Mouse (Mus musculus) MEL (cell line): ENCODE measurements at regions not wholly inside any gene's neighbourhood (a gene's known extent, or its start where the extent isn't known, plus 50 kb on each side); places are given as distances from the start of the nearest gene placed in this dataset.

ENCODE experiments used
- DNase-seq: peaks from one replicate; pipeline ENCODE4 v3.0.0; 2011; ENCODE audit warnings: low read depth, low spot score
- H3K27ac ChIP-seq: 2 replicates; pipeline ENCODE4 v1.5.1; 2012; ENCODE audit warnings: low read depth, mild to moderate bottlenecking, control low read depth, low read length, moderate library complexity; ENCODE audit not compliant: control insufficient read depth
- H3K27me3 ChIP-seq, 2 experiments: fragments of 150-350 bp in 1 of 2; sonication (generic) in 1 of 2; 2 replicates each; pipeline ENCODE4 v1.6.1; 2012; ENCODE audit warnings: low read length in 2 of 2, mild to moderate bottlenecking in 2 of 2, improper control_type of control experiment in 1 of 2, moderate library complexity in 1 of 2; ENCODE audit not compliant: insufficient read depth in 2 of 2, control insufficient read depth in 1 of 2
- H3K36me3 ChIP-seq, 2 experiments: 2 replicates each; pipeline ENCODE4 v1.6.1; 2012 to 2014; ENCODE audit warnings: low read length in 2 of 2, improper control_type of control experiment in 1 of 2, inconsistent platforms in 1 of 2, mild to moderate bottlenecking in 1 of 2; ENCODE audit not compliant: insufficient read depth in 2 of 2, control insufficient read depth in 1 of 2
- H3K4me1 ChIP-seq, 2 experiments: fragments of 150-350 bp in 1 of 2; sonication (generic) in 1 of 2; 2 replicates each; pipeline ENCODE4 v1.6.1; 2012; ENCODE audit warnings: low read length in 2 of 2, improper control_type of control experiment in 1 of 2, mild to moderate bottlenecking in 1 of 2; ENCODE audit not compliant: insufficient read depth in 2 of 2, control insufficient read depth in 1 of 2
- H3K4me3 ChIP-seq, 2 experiments: fragments of 150-350 bp in 1 of 2; sonication (generic) in 1 of 2; 2 replicates each; pipeline ENCODE4 v1.5.1; 2012; ENCODE audit warnings: low read depth in 2 of 2, low read length in 2 of 2, mild to moderate bottlenecking in 2 of 2, moderate library complexity in 2 of 2, control low read depth in 1 of 2, improper control_type of control experiment in 1 of 2; ENCODE audit not compliant: control insufficient read depth in 1 of 2, insufficient read depth in 1 of 2
- H3K79me2 ChIP-seq: 2 replicates; pipeline ENCODE4 v1.6.1; 2012; ENCODE audit warnings: mild to moderate bottlenecking, low read length, moderate library complexity; ENCODE audit not compliant: control insufficient read depth, poor library complexity, insufficient read depth
- H3K9ac ChIP-seq: 2 replicates; pipeline ENCODE4 v1.6.1; 2012; ENCODE audit warnings: low read depth, mild to moderate bottlenecking, control low read depth, low read length, moderate library complexity; ENCODE audit not compliant: control insufficient read depth, poor library complexity, severe bottlenecking
- H3K9me3 ChIP-seq: fragments of 150-350 bp; sonication (generic); replicated peaks from 2 replicates; pipeline ENCODE4 v1.6.1; 2012; ENCODE audit warnings: mild to moderate bottlenecking, low read length, improper control_type of control experiment, moderate library complexity; ENCODE audit not compliant: insufficient read depth
- CHD1 ChIP-seq: IDR thresholded peaks from 2 replicates; pipeline ENCODE4 v1.6.1; 2012; ENCODE audit warnings: low read depth, mild to moderate bottlenecking, inconsistent platforms, low read length, improper control_type of control experiment
- CHD2 ChIP-seq: IDR thresholded peaks from 2 replicates; pipeline ENCODE4 v1.6.1; 2011; ENCODE audit warnings: low read length, improper control_type of control experiment
- CTCF ChIP-seq, 3 experiments: IDR thresholded peaks in 2 of 3; conservative IDR thresholded peaks in 1 of 3; 2 replicates each; pipeline ENCODE4 v1.5.1; 2011 to 2012; ENCODE audit warnings: low read length in 3 of 3, low read depth in 2 of 3, mild to moderate bottlenecking in 2 of 3, improper control_type of control experiment in 1 of 3, inconsistent platforms in 1 of 3, mixed read lengths in 1 of 3, moderate library complexity in 1 of 3; ENCODE audit not compliant: control insufficient read depth in 1 of 3, insufficient read depth in 1 of 3, poor library complexity in 1 of 3, severe bottlenecking in 1 of 3
- EP300 ChIP-seq, 2 experiments: IDR thresholded peaks; 2 replicates each; pipeline ENCODE4 v1.6.1; 2011; ENCODE audit warnings: improper control_type of control experiment in 2 of 2, low read length in 2 of 2, low read depth in 1 of 2, mild to moderate bottlenecking in 1 of 2
- GATA1 ChIP-seq: IDR thresholded peaks from 2 replicates; pipeline ENCODE4 v1.6.1; 2011; ENCODE audit warnings: low read depth, low read length, improper control_type of control experiment
- JUND ChIP-seq: IDR thresholded peaks from 2 replicates; pipeline ENCODE4 v1.6.1; 2011; ENCODE audit warnings: low read depth, mild to moderate bottlenecking, improper control_type of control experiment, low read length
- KAT2A ChIP-seq: conservative IDR thresholded peaks from 2 replicates; pipeline ENCODE4 v1.6.1; 2012; ENCODE audit warnings: low read depth, low read length, improper control_type of control experiment, inconsistent platforms
- MAFK ChIP-seq: IDR thresholded peaks from 2 replicates; pipeline ENCODE4 v1.6.1; 2011; ENCODE audit warnings: low read depth, mild to moderate bottlenecking, low read length, improper control_type of control experiment, borderline replicate concordance
- MAX ChIP-seq: IDR thresholded peaks from 2 replicates; pipeline ENCODE4 v1.6.1; 2011; ENCODE audit warnings: low read length, improper control_type of control experiment
- MAZ ChIP-seq: IDR thresholded peaks from 2 replicates; pipeline ENCODE4 v1.6.1; 2012; ENCODE audit warnings: low read depth, mild to moderate bottlenecking, inconsistent platforms, low read length, improper control_type of control experiment
- MXI1 ChIP-seq: IDR thresholded peaks from 2 replicates; pipeline ENCODE4 v1.6.1; 2011; ENCODE audit warnings: mild to moderate bottlenecking, low read depth, low read length, improper control_type of control experiment
- MYC ChIP-seq: IDR thresholded peaks from 2 replicates; pipeline ENCODE4 v1.6.1; 2011; ENCODE audit warnings: low read depth, mild to moderate bottlenecking, low read length, improper control_type of control experiment, moderate library complexity
- NELFE ChIP-seq: IDR thresholded peaks from 2 replicates; pipeline ENCODE4 v1.6.1; 2011; ENCODE audit warnings: low read depth, low read length, improper control_type of control experiment
- POLR2A ChIP-seq, 2 experiments: IDR thresholded peaks; 2 replicates each; pipeline ENCODE4 v1.6.1; 2011 to 2012; ENCODE audit warnings: low read length in 2 of 2, mild to moderate bottlenecking in 2 of 2, control low read depth in 1 of 2, improper control_type of control experiment in 1 of 2, low read depth in 1 of 2, moderate library complexity in 1 of 2; ENCODE audit not compliant: control insufficient read depth in 1 of 2, insufficient read depth in 1 of 2, poor library complexity in 1 of 2
- POLR2AphosphoS2 ChIP-seq: IDR thresholded peaks from 2 replicates; pipeline ENCODE4 v1.6.1; 2011; ENCODE audit warnings: low read length, improper control_type of control experiment
- RCOR1 ChIP-seq: IDR thresholded peaks from 2 replicates; pipeline ENCODE4 v1.6.1; 2012; ENCODE audit warnings: low read depth, mild to moderate bottlenecking, inconsistent platforms, low read length, improper control_type of control experiment
- SIN3A ChIP-seq: IDR thresholded peaks from 2 replicates; pipeline ENCODE4 v1.6.1; 2012; ENCODE audit warnings: low read length, improper control_type of control experiment, inconsistent platforms
- TAL1 ChIP-seq: IDR thresholded peaks from 2 replicates; pipeline ENCODE4 v1.6.1; 2012; ENCODE audit warnings: mild to moderate bottlenecking, inconsistent platforms, low read length, moderate library complexity, mixed read lengths
- USF2 ChIP-seq, 2 experiments: IDR thresholded peaks; 2 replicates each; pipeline ENCODE4 v1.6.1; 2011 to 2012; ENCODE audit warnings: improper control_type of control experiment in 2 of 2, low read length in 2 of 2, borderline replicate concordance in 1 of 2, inconsistent platforms in 1 of 2, low read depth in 1 of 2, mild to moderate bottlenecking in 1 of 2; ENCODE audit not compliant: insufficient read depth in 1 of 2
- ZC3H11A ChIP-seq: IDR thresholded peaks from 2 replicates; pipeline ENCODE4 v1.6.1; 2012; ENCODE audit warnings: low read depth, mild to moderate bottlenecking, inconsistent platforms, low read length, improper control_type of control experiment
- ZNF384 ChIP-seq: IDR thresholded peaks from 2 replicates; pipeline ENCODE4 v1.6.1; 2012; ENCODE audit warnings: low read depth, mild to moderate bottlenecking, inconsistent platforms, low read length, improper control_type of control experiment

DNA sequence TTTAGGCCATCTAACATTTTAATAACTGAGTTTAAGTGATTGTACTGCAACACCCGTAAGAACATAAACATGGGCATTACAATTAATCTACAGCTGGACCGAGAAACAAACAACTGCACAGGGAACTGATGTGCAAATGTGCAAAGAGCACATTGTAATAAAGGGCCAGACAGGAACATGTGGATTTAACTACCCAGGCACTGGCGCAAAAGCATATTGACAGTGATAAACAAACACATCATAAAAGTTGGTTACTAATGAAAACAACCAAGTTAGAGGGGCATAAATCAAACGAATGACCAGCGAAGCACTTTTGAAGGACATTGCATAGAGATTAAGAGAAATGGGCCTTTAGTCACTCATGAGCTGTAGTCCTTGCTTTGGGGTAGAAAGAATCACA is 1150.5 kb upstream of the Got2 start:
- no peak for DNase-seq
- Histone ChIP-seq H3K9me3 (no peaks in the 10 kb centered on the region), H3K36me3 (no peaks in the 10 kb centered on the region), H3K4me1 (no peaks in the 10 kb centered on the region), H3K27me3 (no peaks in the 10 kb centered on the region), H3K79me2 (no peaks in the 10 kb centered on the region), H3K9ac (no peak overlapping the region), H3K27ac (no peak overlapping the region), H3K4me3 (no peak overlapping the region)
- TF ChIP-seq GATA1 (no peak), CTCF (IDR thresholded peaks at IDR 0.05 in 2 of 3, conservative IDR thresholded peaks at IDR 0.05 in 1 of 3; ENCODE audit: control insufficient read depth in 1 of 3, insufficient read depth in 1 of 3, low read depth in 2 of 3, low read length in 3 of 3, poor library complexity in 1 of 3, severe bottlenecking in 1 of 3) (no peak), MXI1 (no peak), KAT2A (no peak), USF2 (IDR thresholded peaks at IDR 0.05; ENCODE audit: borderline replicate concordance in 1 of 2, insufficient read depth in 1 of 2, low read depth in 1 of 2, low read length in 2 of 2) (no peak), SIN3A (no peak), MAZ (no peak)

GRCm38 (mm10) chr8:97032188-97032587 is 1143.8 kb upstream of the Got2 start:
- H3K4me3 ChIP-seq: no peak overlapping the region
- no peak for DNase-seq
- H3K79me2 ChIP-seq: no peaks in the 10 kb centered on the region
- H3K9ac ChIP-seq: no peak overlapping the region
- H3K27me3 ChIP-seq: no peaks in the 10 kb centered on the region
- no peaks in the 10 kb centered on the region for H3K4me1 ChIP-seq
- no peak overlapping the region for H3K27ac ChIP-seq
- H3K36me3 ChIP-seq: no peaks in the 10 kb centered on the region
- H3K9me3 ChIP-seq: no peaks in the 10 kb centered on the region
- TF ChIP-seq MYC: no peak

DNA sequence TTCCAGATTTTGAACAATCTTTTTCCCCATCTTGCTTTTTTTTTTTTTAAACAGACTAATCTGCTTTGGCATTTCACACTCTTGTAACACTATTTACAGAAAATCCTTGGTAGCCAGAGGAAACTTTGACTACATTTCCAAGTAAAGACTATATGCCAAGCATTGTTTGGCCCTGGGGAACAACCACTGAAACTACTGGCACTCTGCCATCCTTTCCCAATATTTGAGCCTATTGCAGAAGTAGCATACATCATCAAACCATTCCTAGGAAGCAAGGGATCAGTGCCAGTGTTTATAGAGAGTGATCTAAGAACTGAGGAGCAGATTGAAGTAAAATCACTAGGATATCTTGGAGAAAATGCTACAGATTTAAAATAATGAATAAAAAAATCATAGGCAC is 1127.2 kb upstream of the Got2 start:
- Histone ChIP-seq H3K27me3 (no peaks in the 10 kb centered on the region), H3K4me1 (no peaks in the 10 kb centered on the region), H3K36me3 (no peaks in the 10 kb centered on the region; a peak in 1 of 4 replicates), H3K27ac (no peak overlapping the region), H3K9ac (no peak overlapping the region), H3K4me3 (no peak overlapping the region), H3K9me3 (no peaks in the 10 kb centered on the region), H3K79me2 (no peaks in the 10 kb centered on the region)
- no peak for TF ChIP-seq ZNF384
- no peak for TF ChIP-seq MAX
- TF ChIP-seq CHD1: no peak
- no peak for TF ChIP-seq TAL1
- TF ChIP-seq GATA1: no peak
- TF ChIP-seq CHD2: no peak
- TF ChIP-seq ZC3H11A: no peak
- TF ChIP-seq EP300 (IDR thresholded peaks at IDR 0.05; ENCODE audit: low read depth in 1 of 2, low read length in 2 of 2): no peak
- no peak for TF ChIP-seq NELFE
- no peak for TF ChIP-seq JUND
- no peak for TF ChIP-seq POLR2AphosphoS2
- TF ChIP-seq MAFK: no peak
- TF ChIP-seq USF2 (IDR thresholded peaks at IDR 0.05; ENCODE audit: borderline replicate concordance in 1 of 2, insufficient read depth in 1 of 2, low read depth in 1 of 2, low read length in 2 of 2): no peak
- TF ChIP-seq SIN3A: no peak
- no peak for TF ChIP-seq KAT2A
- TF ChIP-seq POLR2A (IDR thresholded peaks at IDR 0.05; ENCODE audit: control insufficient read depth in 1 of 2, insufficient read depth in 1 of 2, low read depth in 1 of 2, low read length in 2 of 2, poor library complexity in 1 of 2): no peak
- TF ChIP-seq RCOR1: no peak
- no peak for DNase-seq
